Mouse (Mus musculus) right cerebral cortex, postnatal 36 days (tissue): ENCODE results near the gene Ulk4.
"Not testable (repeated sequence)": the region's sequence is repeated elsewhere in the genome, so short reads cannot be mapped to it uniquely, and the experiment has no call there.

Experiments
- DNase-seq, 2 experiments: peaks; one replicate each; pipeline ENCODE4 v3.0.0; 2022; ENCODE audit warnings: low spot score in 2 of 2, mixed read lengths in 1 of 2

The Ulk4 gene

GRCm38 (mm10) chr9:120935634-120935922 is 341.4 kb downstream of the Ulk4 start:
- DNase-seq: no peak

- DNase-seq: no peak
Measured at GRCm38 (mm10) chr9:120934821-120935633, 342.0 kb downstream of the Ulk4 start.

GRCm38 (mm10) chr9:120933886-120934758 is 342.9 kb downstream of the Ulk4 start:
- DNase-seq: no peak

- no peak for DNase-seq
Measured at GRCm38 (mm10) chr9:120933587-120933885, 343.5 kb downstream of the Ulk4 start.

- peak; percentile 85 to 90 for DNase-seq
Measured at GRCm38 (mm10) chr9:120932797-120933586, 344.0 kb downstream of the Ulk4 start.

- no peak for DNase-seq
Measured at GRCm38 (mm10) chr9:120932371-120932770, 344.6 kb downstream of the Ulk4 start.

GRCm38 (mm10) chr9:120930811-120931210 is 346.2 kb downstream of the Ulk4 start:
- no peak for DNase-seq

- DNase-seq: no peak
Measured at GRCm38 (mm10) chr9:120930021-120930420, 347.0 kb downstream of the Ulk4 start.

GRCm38 (mm10) chr9:120929081-120929480 is 347.9 kb downstream of the Ulk4 start, which contains the start of gene Ctnnb1:
Gene Ctnnb1, plus strand, starts transcription at chr9:120929216.
- no peak for DNase-seq

- DNase-seq: no peak
Measured at GRCm38 (mm10) chr9:120926939-120927606, 349.9 kb downstream of the Ulk4 start.

- no peak for DNase-seq
Measured at GRCm38 (mm10) chr9:120926126-120926525, 350.9 kb downstream of the Ulk4 start.

GRCm38 (mm10) chr9:120919130-120919529 is 357.9 kb downstream of the Ulk4 start:
- no peak for DNase-seq

- DNase-seq: no peak
Measured at GRCm38 (mm10) chr9:120918642-120919041, 358.4 kb downstream of the Ulk4 start.

- no peak for DNase-seq
Measured at GRCm38 (mm10) chr9:120918211-120918610, 358.8 kb downstream of the Ulk4 start.

GRCm38 (mm10) chr9:120917619-120918018 is 359.4 kb downstream of the Ulk4 start:
- DNase-seq: not testable (repeated sequence)

- no peak for DNase-seq
Measured at GRCm38 (mm10) chr9:120914877-120915459, 362.0 kb downstream of the Ulk4 start.

- DNase-seq: no peak
Measured at GRCm38 (mm10) chr9:120914429-120914828, 362.6 kb downstream of the Ulk4 start.

- DNase-seq: no peak
Measured at GRCm38 (mm10) chr9:120913152-120913551, 363.8 kb downstream of the Ulk4 start.

GRCm38 (mm10) chr9:120908461-120908860 is 368.5 kb downstream of the Ulk4 start:
- DNase-seq: no peak
